Mouse (Mus musculus): ENCODE data around the gene Nsfl1c. TPM values are rescaled to one million over a fixed set of nuclear protein-coding genes. Genes with fewer than 3 reads are reported as not detected.
"Not testable (repeated sequence)": the region's sequence is repeated elsewhere in the genome, so short reads cannot be mapped to it uniquely, and the experiment has no call there.

The Nsfl1c gene
- polyA plus RNA-seq (2012; rRNA removed), result 44.9 and 68.9 TPM in 2 replicates

- Histone ChIP-seq H3K4me1 (ENCODE audit: control insufficient read depth, insufficient read depth, low read length) (no peaks in the 10 kb centered on the region; the same call in none of the 2 replicates), H3K4me3 (replicated peaks; ENCODE audit: extremely low read depth, low read depth, low read length) (peak within 1 kb of the TSS; percentile 62)
- TF ChIP-seq CTCF (IDR thresholded peaks at IDR 0.05; ENCODE audit: insufficient read depth, low read length), result peak; percentile 83
- peak; percentile 89 for TF ChIP-seq POLR2A (IDR thresholded peaks at IDR 0.05; ENCODE audit: borderline replicate concordance, extremely low read depth, low read depth, low read length)
- WGBS, result under 1% methylated on average over 73 of the region's 73 CpGs
- DNase-seq, result peak; percentile 96
Measured at GRCm38 (mm10) chr2:151494035-151494803, at the start of gene Nsfl1c. Gene Nsfl1c (plus strand): TSS chr2:151494182.

- DNase-seq; H3K4me3 ChIP-seq (replicated peaks; ENCODE audit: extremely low read depth, low read depth, low read length); H3K4me1 ChIP-seq (ENCODE audit: control insufficient read depth, insufficient read depth, low read length): not testable (repeated sequence)
- WGBS, result 84% methylated on average over 5 of the region's 5 CpGs
Measured at GRCm38 (mm10) chr2:151476053-151476452, 17.9 kb upstream of the Nsfl1c start, which contains the start of gene 4921509C19Rik. Gene 4921509C19Rik (minus strand): TSS chr2:151476153.

DNA sequence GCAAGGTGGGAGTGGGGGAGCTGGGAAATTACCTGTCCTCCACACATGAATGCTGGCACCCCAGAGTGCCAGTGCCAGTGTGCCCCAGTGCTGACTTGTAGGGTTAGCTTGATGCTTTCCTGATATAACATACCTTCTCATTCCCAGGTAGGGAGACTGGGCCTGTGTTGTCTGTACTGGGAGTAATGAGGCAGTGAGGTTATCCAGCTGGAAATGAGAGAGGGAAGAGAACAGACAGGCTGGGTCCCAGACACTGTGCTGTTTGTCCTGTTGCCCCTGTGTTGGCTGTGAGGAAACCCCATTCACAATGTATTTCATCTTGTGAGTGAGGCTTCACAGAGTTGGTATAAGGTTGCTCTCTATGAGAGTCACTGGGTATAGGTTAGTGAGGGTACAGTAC, 7.5 kb upstream of the Nsfl1c start:
- DNase-seq, result no peak
- TF ChIP-seq POLR2A (IDR thresholded peaks at IDR 0.05; ENCODE audit: borderline replicate concordance, extremely low read depth, low read depth, low read length) (no peak), CTCF (IDR thresholded peaks at IDR 0.05; ENCODE audit: insufficient read depth, low read length) (no peak)
- no peaks in the 10 kb centered on the region for H3K4me1 ChIP-seq (ENCODE audit: control insufficient read depth, insufficient read depth, low read length)
- H3K4me3 ChIP-seq (replicated peaks; ENCODE audit: extremely low read depth, low read depth, low read length), result no peak overlapping the region

DNA sequence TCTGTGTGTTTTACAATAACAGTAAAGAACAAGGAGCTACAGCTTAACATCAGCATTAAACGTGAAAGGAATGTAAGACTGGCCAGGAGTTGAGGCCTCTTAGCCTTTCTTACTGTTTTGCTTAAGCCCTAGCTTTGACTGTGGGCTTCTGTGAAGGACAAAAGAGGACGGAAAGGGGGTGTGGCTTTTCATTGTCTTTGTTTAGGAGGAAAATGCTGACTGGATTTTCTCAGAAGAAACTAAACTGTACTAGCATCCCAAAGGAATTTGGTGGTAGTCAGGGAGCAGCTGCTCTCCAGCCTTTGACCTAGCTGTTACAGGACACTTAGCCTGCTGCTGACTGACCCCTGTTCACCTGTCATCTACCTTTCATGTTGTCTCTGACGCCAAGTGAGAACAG, 4.4 kb downstream of the Nsfl1c start:
- no peak for DNase-seq
- H3K4me3 ChIP-seq (replicated peaks; ENCODE audit: extremely low read depth, low read depth, low read length), result no peak overlapping the region
- no peak for TF ChIP-seq CTCF (IDR thresholded peaks at IDR 0.05; ENCODE audit: insufficient read depth, low read length)
- TF ChIP-seq POLR2A (IDR thresholded peaks at IDR 0.05; ENCODE audit: borderline replicate concordance, extremely low read depth, low read depth, low read length), result no peak
- 57% methylated on average over 3 of the region's 3 CpGs for WGBS
- H3K4me1 ChIP-seq (ENCODE audit: control insufficient read depth, insufficient read depth, low read length), result no peaks in the 10 kb centered on the region; the same call in none of the 2 replicates

DNA sequence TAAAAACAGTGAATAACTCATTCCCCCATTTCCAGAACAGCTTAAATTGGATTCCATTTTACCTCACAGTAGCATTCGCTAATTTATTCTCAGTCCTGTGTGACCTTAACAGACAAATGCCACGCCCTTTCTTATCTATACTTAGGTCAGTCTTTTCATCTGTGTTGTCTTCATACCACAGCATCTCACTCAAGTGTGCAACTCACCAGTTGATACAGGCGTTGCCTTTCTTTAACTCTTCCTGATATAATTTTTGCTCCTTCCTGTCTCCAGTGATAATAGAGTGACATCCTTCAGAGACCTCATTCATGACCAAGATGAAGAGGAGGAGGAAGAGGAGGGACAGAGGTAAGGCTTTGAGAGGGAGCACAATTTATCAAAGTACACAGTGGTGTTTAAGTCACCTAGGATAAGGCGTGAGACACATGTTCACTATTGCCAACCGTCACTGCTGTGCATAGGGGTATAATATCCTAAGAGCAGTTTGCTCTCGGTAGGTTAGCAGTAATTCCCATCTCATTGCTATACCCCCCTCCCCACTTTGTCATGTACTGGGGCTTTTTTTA, 6.5 kb downstream of the Nsfl1c start:
- DNase-seq, result no peak
- WGBS, result 82% methylated on average over 6 of the region's 6 CpGs
- Histone ChIP-seq H3K4me1 (ENCODE audit: control insufficient read depth, insufficient read depth, low read length) (no peaks in the 10 kb centered on the region), H3K4me3 (replicated peaks; ENCODE audit: extremely low read depth, low read depth, low read length) (no peak overlapping the region)
- TF ChIP-seq POLR2A (IDR thresholded peaks at IDR 0.05; ENCODE audit: borderline replicate concordance, extremely low read depth, low read depth, low read length) (no peak), CTCF (IDR thresholded peaks at IDR 0.05; ENCODE audit: insufficient read depth, low read length) (no peak)

- 90% methylated on average over 4 of the region's 4 CpGs for WGBS
- Histone ChIP-seq H3K4me3 (replicated peaks; ENCODE audit: extremely low read depth, low read depth, low read length) (no peak overlapping the region), H3K4me1 (ENCODE audit: control insufficient read depth, insufficient read depth, low read length) (no peaks in the 10 kb centered on the region)
- DNase-seq, result no peak
- no peak for TF ChIP-seq POLR2A (IDR thresholded peaks at IDR 0.05; ENCODE audit: borderline replicate concordance, extremely low read depth, low read depth, low read length)
- no peak for TF ChIP-seq CTCF (IDR thresholded peaks at IDR 0.05; ENCODE audit: insufficient read depth, low read length)
Measured at GRCm38 (mm10) chr2:151504226-151504625, 10.2 kb downstream of the Nsfl1c start.

DNA sequence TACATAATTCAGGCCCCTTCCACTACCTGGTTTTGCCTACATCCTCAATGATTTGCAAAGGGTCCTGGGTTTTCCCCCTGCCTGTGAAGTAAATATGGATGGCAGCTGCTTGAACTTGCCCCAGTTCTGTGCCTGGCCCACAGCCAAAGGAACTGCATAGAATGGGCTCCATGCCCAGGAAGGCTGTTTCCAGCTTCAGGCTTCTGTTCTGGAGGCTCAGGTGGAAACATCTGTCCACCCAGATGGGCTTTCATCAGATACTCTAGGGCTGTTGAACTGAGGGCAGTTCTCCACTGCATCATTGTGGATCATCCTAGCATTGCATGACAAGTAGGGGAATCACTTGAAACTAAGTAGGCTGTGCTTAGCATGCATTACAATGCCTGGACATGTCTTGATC, 18.2 kb downstream of the Nsfl1c start:
- peak; percentile 16 for DNase-seq
- TF ChIP-seq CTCF (IDR thresholded peaks at IDR 0.05; ENCODE audit: insufficient read depth, low read length), result no peak
- no peak for TF ChIP-seq POLR2A (IDR thresholded peaks at IDR 0.05; ENCODE audit: borderline replicate concordance, extremely low read depth, low read depth, low read length)

GRCm38 (mm10) chr2:151513525-151514285, 19.7 kb downstream of the Nsfl1c start:
- Histone ChIP-seq H3K4me3 (replicated peaks; ENCODE audit: extremely low read depth, low read depth, low read length) (no peak overlapping the region), H3K4me1 (ENCODE audit: control insufficient read depth, insufficient read depth, low read length) (no peaks in the 10 kb centered on the region; the same call in 1 of the 2 replicates)
- 74% methylated on average over 3 of the region's 3 CpGs for WGBS
- TF ChIP-seq CTCF (IDR thresholded peaks at IDR 0.05; ENCODE audit: insufficient read depth, low read length), result no peak
- TF ChIP-seq POLR2A (IDR thresholded peaks at IDR 0.05; ENCODE audit: borderline replicate concordance, extremely low read depth, low read depth, low read length), result no peak
- no peak for DNase-seq

More for the DNA sequence above, 18.2 kb downstream of the Nsfl1c start:
- Histone ChIP-seq H3K4me3 (replicated peaks; ENCODE audit: extremely low read depth, low read depth, low read length) (no peak overlapping the region), H3K4me1 (ENCODE audit: control insufficient read depth, insufficient read depth, low read length) (no peaks in the 10 kb centered on the region; the same call in 1 of the 2 replicates)

GRCm38 (mm10) chr2:151519000-151519399, 25.0 kb downstream of the Nsfl1c start:
- no peak for DNase-seq
- 57% methylated on average over 2 of the region's 2 CpGs for WGBS
- no peak for TF ChIP-seq CTCF (IDR thresholded peaks at IDR 0.05; ENCODE audit: insufficient read depth, low read length)
- no peak for TF ChIP-seq POLR2A (IDR thresholded peaks at IDR 0.05; ENCODE audit: borderline replicate concordance, extremely low read depth, low read depth, low read length)
- H3K4me3 ChIP-seq (replicated peaks; ENCODE audit: extremely low read depth, low read depth, low read length), result no peak overlapping the region
- H3K4me1 ChIP-seq (ENCODE audit: control insufficient read depth, insufficient read depth, low read length), result no peaks in the 10 kb centered on the region

Data from lung, adult 2 months (tissue).